Mouse (Mus musculus) limb, embryonic 15.5 days (tissue): ENCODE measurements at regions not wholly inside any gene's neighbourhood (a gene's known extent, or its start where the extent isn't known, plus 50 kb on each side); places are given as distances from the start of the nearest gene placed in this dataset.

Experiments
- ATAC-seq: fragments of 200-750 bp; cut with Nextera tagmentation; 2 replicates; pipeline ENCODE4 v1.8.0; 2017; ENCODE audit warnings: low read depth, moderate TSS enrichment; ENCODE audit not compliant: insufficient number of reproducible peaks, low FRiP score, low TSS enrichment
- H3K27ac ChIP-seq: fragments of 300-500 bp; sonication (generic); 2 replicates; pipeline ENCODE4 v1.5.1; 2015; ENCODE audit warnings: moderate library complexity, mild to moderate bottlenecking, inconsistent platforms
- H3K27me3 ChIP-seq: fragments of 300-500 bp; sonication (generic); 2 replicates; pipeline ENCODE4 v1.6.1; 2015; ENCODE audit warnings: inconsistent platforms
- H3K36me3 ChIP-seq: fragments of 300-500 bp; sonication (generic); 2 replicates; pipeline ENCODE4 v1.6.1; 2015; ENCODE audit warnings: inconsistent platforms
- H3K4me1 ChIP-seq: fragments of 300-500 bp; sonication (generic); 2 replicates; pipeline ENCODE4 v1.6.1; 2015; ENCODE audit warnings: inconsistent platforms
- H3K4me2 ChIP-seq: fragments of 300-500 bp; sonication (generic); 2 replicates; pipeline ENCODE4 v1.6.1; 2015; ENCODE audit warnings: mild to moderate bottlenecking, inconsistent platforms
- H3K4me3 ChIP-seq: fragments of 300-500 bp; sonication (generic); 2 replicates; pipeline ENCODE4 v1.5.1; 2015; ENCODE audit warnings: mild to moderate bottlenecking, inconsistent platforms
- H3K9ac ChIP-seq: fragments of 300-500 bp; sonication (generic); 2 replicates; pipeline ENCODE4 v1.6.1; 2015; ENCODE audit warnings: inconsistent platforms
- H3K9me3 ChIP-seq: fragments of 300-500 bp; sonication (generic); 2 replicates; pipeline ENCODE4 v1.6.1; 2016; ENCODE audit warnings: inconsistent platforms
- WGBS: fragments of 180-500 bp; shearing (Covaris S2); methylation state at CpG from one replicate; pipeline ENCODE4 v1.1.7; 2015; 5-methylcytosine and 5-hydroxymethylcytosine counted together

- no peak for ATAC-seq
- H3K4me2 ChIP-seq: no peak overlapping the region
- H3K27ac ChIP-seq: no peak overlapping the region
- H3K27me3 ChIP-seq: no peaks in the 10 kb centered on the region
- no peaks in the 10 kb centered on the region for H3K9me3 ChIP-seq
- H3K9ac ChIP-seq: no peak overlapping the region
- no peaks in the 10 kb centered on the region for H3K36me3 ChIP-seq
- 46% methylated on average over 6 of the region's 6 CpGs for WGBS
- 0 out of 2 replicates have a peak, but pooled peaks cover 3% of the 10 kb centered on the region for H3K4me1 ChIP-seq
- H3K4me3 ChIP-seq: no peak overlapping the region
Observed at GRCm38 (mm10) chr1:43358191-43358590, 86.2 kb upstream of the Nck2 start.

- Histone ChIP-seq H3K27ac (no peak overlapping the region), H3K9me3 (no peaks in the 10 kb centered on the region), H3K4me3 (no peak overlapping the region), H3K4me2 (no peak overlapping the region), H3K36me3 (no peaks in the 10 kb centered on the region), H3K4me1 (0 out of 2 replicates have a peak, but pooled peaks cover 3% of the 10 kb centered on the region), H3K27me3 (no peaks in the 10 kb centered on the region), H3K9ac (no peak overlapping the region)
- no peak for ATAC-seq
- WGBS: 91% methylated on average over 4 of the region's 4 CpGs
Observed at GRCm38 (mm10) chr1:43359662-43360061, 84.7 kb upstream of the Nck2 start.

- 53% methylated on average over 8 of the region's 8 CpGs for WGBS
- no peak overlapping the region for H3K4me3 ChIP-seq
- H3K36me3 ChIP-seq: no peaks in the 10 kb centered on the region
- H3K4me2 ChIP-seq: no peak overlapping the region
- H3K27ac ChIP-seq: no peak overlapping the region
- no peaks in the 10 kb centered on the region for H3K9me3 ChIP-seq
- no peaks in the 10 kb centered on the region for H3K27me3 ChIP-seq
- H3K4me1 ChIP-seq: 0 out of 2 replicates have a peak, but pooled peaks cover 3% of the 10 kb centered on the region
- no peak for ATAC-seq
- no peak overlapping the region for H3K9ac ChIP-seq
Observed at GRCm38 (mm10) chr1:43360291-43360690, 84.1 kb upstream of the Nck2 start.

GRCm38 (mm10) chr1:43360741-43361140 is 83.6 kb upstream of the Nck2 start:
- Histone ChIP-seq H3K9me3 (no peaks in the 10 kb centered on the region), H3K4me2 (no peak overlapping the region), H3K27ac (no peak overlapping the region), H3K36me3 (no peaks in the 10 kb centered on the region), H3K4me1 (0 out of 2 replicates have a peak, but pooled peaks cover 3% of the 10 kb centered on the region), H3K4me3 (no peak overlapping the region), H3K9ac (no peak overlapping the region), H3K27me3 (no peaks in the 10 kb centered on the region)
- ATAC-seq: no peak
- WGBS: 30% methylated on average over 4 of the region's 4 CpGs

GRCm38 (mm10) chr1:43361455-43361863 is 82.9 kb upstream of the Nck2 start:
- Histone ChIP-seq H3K4me2 (no peak overlapping the region), H3K36me3 (no peaks in the 10 kb centered on the region), H3K27ac (no peak overlapping the region), H3K27me3 (no peaks in the 10 kb centered on the region), H3K9me3 (no peaks in the 10 kb centered on the region), H3K4me3 (no peak overlapping the region), H3K9ac (no peak overlapping the region), H3K4me1 (0 out of 2 replicates have a peak, but pooled peaks cover 3% of the 10 kb centered on the region)
- no peak for ATAC-seq
- 25% methylated on average over 3 of the region's 3 CpGs for WGBS

GRCm38 (mm10) chr1:43362136-43362535 is 82.2 kb upstream of the Nck2 start:
- Histone ChIP-seq H3K36me3 (no peaks in the 10 kb centered on the region), H3K9ac (no peak overlapping the region), H3K27ac (no peak overlapping the region), H3K4me3 (no peak overlapping the region), H3K27me3 (no peaks in the 10 kb centered on the region), H3K9me3 (no peaks in the 10 kb centered on the region), H3K4me2 (no peak overlapping the region), H3K4me1 (0 out of 2 replicates have a peak, but pooled peaks cover 3% of the 10 kb centered on the region)
- 68% methylated on average over 5 of the region's 5 CpGs for WGBS
- ATAC-seq: no peak

- no peak for ATAC-seq
- WGBS: 64% methylated on average over 4 of the region's 4 CpGs
- H3K9me3 ChIP-seq: no peaks in the 10 kb centered on the region
- no peak overlapping the region for H3K27ac ChIP-seq
- no peaks in the 10 kb centered on the region for H3K27me3 ChIP-seq
- H3K36me3 ChIP-seq: no peaks in the 10 kb centered on the region
- H3K4me2 ChIP-seq: no peak overlapping the region
- no peak overlapping the region for H3K4me3 ChIP-seq
- no peak overlapping the region for H3K9ac ChIP-seq
- H3K4me1 ChIP-seq: 0 out of 2 replicates have a peak, but pooled peaks cover 3% of the 10 kb centered on the region
Observed at GRCm38 (mm10) chr1:43363178-43363577, 81.2 kb upstream of the Nck2 start.

- H3K27me3 ChIP-seq: no peaks in the 10 kb centered on the region
- H3K9me3 ChIP-seq: no peaks in the 10 kb centered on the region
- H3K4me1 ChIP-seq: no peaks in the 10 kb centered on the region
- no peaks in the 10 kb centered on the region for H3K36me3 ChIP-seq
- H3K4me2 ChIP-seq: no peak overlapping the region
- 63% methylated on average over 2 of the region's 2 CpGs for WGBS
- no peak overlapping the region for H3K9ac ChIP-seq
- H3K4me3 ChIP-seq: no peak overlapping the region
- no peak overlapping the region for H3K27ac ChIP-seq
- ATAC-seq: no peak
Observed at GRCm38 (mm10) chr1:43366433-43366832, 77.9 kb upstream of the Nck2 start.

GRCm38 (mm10) chr1:43367151-43367895 is 77.1 kb upstream of the Nck2 start:
- H3K27ac ChIP-seq: no peak overlapping the region
- no peak overlapping the region for H3K4me2 ChIP-seq
- no peaks in the 10 kb centered on the region for H3K4me1 ChIP-seq
- H3K9me3 ChIP-seq: no peaks in the 10 kb centered on the region
- 84% methylated on average over 5 of the region's 5 CpGs for WGBS
- ATAC-seq: no peak
- H3K27me3 ChIP-seq: no peaks in the 10 kb centered on the region
- no peak overlapping the region for H3K4me3 ChIP-seq
- no peak overlapping the region for H3K9ac ChIP-seq
- no peaks in the 10 kb centered on the region for H3K36me3 ChIP-seq

- ATAC-seq: no peak
- Histone ChIP-seq H3K36me3 (no peaks in the 10 kb centered on the region), H3K4me1 (no peaks in the 10 kb centered on the region), H3K9ac (no peak overlapping the region), H3K27ac (no peak overlapping the region), H3K4me3 (no peak overlapping the region), H3K4me2 (no peak overlapping the region), H3K9me3 (no peaks in the 10 kb centered on the region), H3K27me3 (no peaks in the 10 kb centered on the region)
- 74% methylated on average over 1 of the region's 1 CpGs for WGBS
Observed at GRCm38 (mm10) chr1:43371863-43372262, 72.5 kb upstream of the Nck2 start.

GRCm38 (mm10) chr1:43374946-43375345 is 69.4 kb upstream of the Nck2 start:
- no peaks in the 10 kb centered on the region for H3K4me1 ChIP-seq
- H3K9ac ChIP-seq: no peak overlapping the region
- ATAC-seq: no peak
- H3K27me3 ChIP-seq: no peaks in the 10 kb centered on the region
- H3K36me3 ChIP-seq: no peaks in the 10 kb centered on the region
- H3K9me3 ChIP-seq: no peaks in the 10 kb centered on the region
- 42% methylated on average over 5 of the region's 5 CpGs for WGBS
- H3K27ac ChIP-seq: no peak overlapping the region
- no peak overlapping the region for H3K4me2 ChIP-seq
- no peak overlapping the region for H3K4me3 ChIP-seq

- Histone ChIP-seq H3K9ac (no peak overlapping the region), H3K4me3 (no peak overlapping the region), H3K4me2 (no peak overlapping the region), H3K27me3 (no peaks in the 10 kb centered on the region), H3K4me1 (no peaks in the 10 kb centered on the region), H3K9me3 (no peaks in the 10 kb centered on the region), H3K36me3 (no peaks in the 10 kb centered on the region), H3K27ac (no peak overlapping the region)
- 79% methylated on average over 4 of the region's 4 CpGs for WGBS
- ATAC-seq: no peak
Observed at GRCm38 (mm10) chr1:43375851-43376250, 68.5 kb upstream of the Nck2 start.
